Mouse (Mus musculus): ENCODE results near the gene Spint5.

DNA sequence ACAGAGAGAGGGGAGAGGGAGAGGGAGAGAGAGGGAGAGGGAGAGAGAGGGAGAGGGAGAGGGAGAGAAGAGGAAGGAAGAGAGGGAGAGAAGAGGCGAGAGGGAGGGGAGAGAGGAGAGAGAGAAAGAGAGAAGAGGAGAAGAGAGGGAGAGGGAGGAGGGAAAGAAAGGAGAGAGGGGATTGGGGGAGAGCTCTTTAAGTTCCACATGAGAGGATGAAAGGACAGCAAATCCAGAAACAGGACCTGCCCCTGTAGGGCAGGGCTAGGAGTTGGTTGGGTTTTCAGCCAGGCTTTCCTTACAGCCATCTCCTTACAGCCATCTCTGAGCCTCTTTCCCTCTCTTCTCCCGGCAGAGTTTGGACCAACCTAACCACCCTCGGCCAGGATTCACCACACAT lies 30.3 kb upstream of the Spint5 start, which contains the start of gene Wfdc13:
- TF ChIP-seq CTCF (IDR thresholded peaks at IDR 0.05; ENCODE audit: low read depth) (no peak), EP300 (IDR thresholded peaks at IDR 0.05; ENCODE audit: low read depth) (no peak)
